Mouse (Mus musculus): ENCODE data around the gene Tsga8. TPM values are rescaled to one million over a fixed set of nuclear protein-coding genes. Genes with fewer than 3 reads are reported as not detected.

Gene Tsga8
- polyA plus RNA-seq (2015; fragmentation: Nextera tagmentation; extraction: Ambion mirVana) = not detected in 2 replicates

GRCm38 (mm10) chrX:83487598-83487997, at the start of gene Tsga8:
Gene Tsga8, minus strand, starts transcription at chrX:83487924.

